Comparison of ENCODE assay signal across 8 mouse cellular contexts in the genomic region with DNA sequence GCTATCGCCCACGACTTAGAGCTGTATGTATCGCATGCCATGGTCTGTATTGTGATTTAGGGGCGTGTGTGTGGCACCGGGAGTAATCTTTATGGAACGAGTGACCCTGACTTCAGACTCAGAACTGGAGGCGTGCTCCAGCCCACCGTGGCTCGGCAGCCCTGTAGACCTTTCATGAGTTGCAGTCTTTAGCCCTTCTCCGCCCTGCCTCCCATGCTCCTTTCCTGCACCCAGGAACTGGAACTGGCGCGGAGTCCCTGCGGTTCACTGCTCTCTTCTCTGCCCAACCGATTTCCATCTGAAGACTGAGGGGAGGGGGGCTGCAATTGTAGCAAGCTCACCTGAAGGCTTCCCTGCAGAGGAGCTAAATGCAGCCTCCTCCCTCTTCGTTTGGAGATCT. TPM values are rescaled to one million over a fixed set of nuclear protein-coding genes. Genes with fewer than 3 reads are reported as not detected.
DNase-seq lines count a peak whose midpoint lies in the region; ATAC-seq and TF ChIP-seq lines count a peak whose summit lies in the region.

No protein-coding gene starts in this region.

- H3K27me3 ChIP-seq in embryonic facial prominence, embryonic 13.5 days: no peaks in the 10 kb centered on the region
- no peaks in the 10 kb centered on the region for H3K27me3 ChIP-seq in limb, embryonic 10.5 days (ENCODE audit: low read depth, poor library complexity, severe bottlenecking)
- H3K27me3 ChIP-seq in small intestine, adult 2 months (ENCODE audit: control insufficient read depth, insufficient read depth, low read length): no peaks in the 10 kb centered on the region

- H3K4me1 ChIP-seq in embryonic facial prominence, embryonic 13.5 days: peaks cover 18% of the 10 kb centered on the region
- peaks cover 28% of the 10 kb centered on the region for H3K4me1 ChIP-seq in limb, embryonic 10.5 days
- peaks cover 8% of the 10 kb centered on the region; the same call in 1 of the 2 replicates for H3K4me1 ChIP-seq in small intestine, adult 2 months (ENCODE audit: control insufficient read depth, insufficient read depth, insufficient read length, low read length)

- H3K36me3 ChIP-seq in embryonic facial prominence, embryonic 13.5 days: peaks cover 22% of the 10 kb centered on the region
- peaks cover 43% of the 10 kb centered on the region for H3K36me3 ChIP-seq in limb, embryonic 10.5 days
- H3K36me3 ChIP-seq in small intestine, adult 2 months (ENCODE audit: control insufficient read depth, insufficient read depth, low read length): peaks cover 15% of the 10 kb centered on the region

- H3K4me3 ChIP-seq in left cerebral cortex, adult 2 months: peak overlapping the region; percentile 84
- peak overlapping the region; percentile 97 for H3K4me3 ChIP-seq in embryonic facial prominence, embryonic 13.5 days
- peak overlapping the region; percentile 97 for H3K4me3 ChIP-seq in limb, embryonic 10.5 days
- H3K4me3 ChIP-seq in small intestine, adult 2 months (ENCODE audit: low read depth, low read length): peak overlapping the region; percentile 90

- ATAC-seq in embryonic facial prominence, embryonic 13.5 days (ENCODE audit: insufficient number of reproducible peaks, insufficient read depth, low FRiP score, low TSS enrichment, low read depth): no peak
- no peak for ATAC-seq in inflammation-experienced regulatory T-cells, adult 6 months
- no peak for ATAC-seq in erythroid progenitor cell, adult 5-6 weeks (replicated peaks; ENCODE audit: low FRiP score, poor library complexity, severe bottlenecking)

- H3K9ac ChIP-seq in embryonic facial prominence, embryonic 13.5 days: peak overlapping the region; percentile 86

- H3K9me3 ChIP-seq in embryonic facial prominence, embryonic 13.5 days: no peaks in the 10 kb centered on the region
- H3K9me3 ChIP-seq in limb, embryonic 10.5 days (replicated peaks): no peaks in the 10 kb centered on the region

- intact Hi-C loops in left cerebral cortex, adult 2 months (cut with DNase I): loop anchor here (2.0 kb wide), 2 partner anchors 34 to 170 kb away; no protein-coding TSS in a partner anchor

- peak overlapping the region; percentile 95 for H3K4me2 ChIP-seq in embryonic facial prominence, embryonic 13.5 days

- no peak for TF ChIP-seq CTCF in left cerebral cortex, adult 2 months (IDR thresholded peaks at IDR 0.05)
- no peak for TF ChIP-seq CTCF in small intestine, adult 2 months (IDR thresholded peaks at IDR 0.05; ENCODE audit: extremely low read depth, insufficient read length, insufficient replicate concordance, low read depth, low read length)

- H3K27ac ChIP-seq in left cerebral cortex, adult 2 months: peak overlapping the region; percentile 97
- H3K27ac ChIP-seq in embryonic facial prominence, embryonic 13.5 days: peak overlapping the region; percentile 87; the same call in 1 of the 2 replicates
- peak overlapping the region; percentile 84 for H3K27ac ChIP-seq in limb, embryonic 10.5 days
- peak overlapping the region; percentile 48; the same call in 1 of the 2 replicates for H3K27ac ChIP-seq in small intestine, adult 2 months (ENCODE audit: insufficient read depth, low read depth, low read length)

- no peak for DNase-seq in left cerebral cortex, adult 2 months (ENCODE audit: extremely low spot score in 1 of 2, low spot score in 2 of 2)
- DNase-seq in left cerebral cortex, adult 18-20 months (ENCODE audit: low spot score in 2 of 2): no peak
- DNase-seq in limb, embryonic 10.5 days (ENCODE audit: low spot score): no peak
- no peak for DNase-seq in retina, postnatal 1 day

- WGBS in embryonic facial prominence, embryonic 13.5 days: under 1% methylated on average over 15 of the region's 15 CpGs
- WGBS in limb, embryonic 10.5 days: under 1% methylated on average over 15 of the region's 15 CpGs
- WGBS in small intestine, adult 2 months: 1% methylated on average over 15 of the region's 15 CpGs

- no peak for TF ChIP-seq POLR2A in small intestine, adult 2 months (IDR thresholded peaks at IDR 0.05; ENCODE audit: low read depth, low read length)

RNA-seq across cellular contexts. Expression of a gene that starts 1.0 kb away (rescaled TPM):
- 10 to 100 TPM; 47.2 to 47.8 TPM for total RNA-seq in left cerebral cortex, adult 2 months (2021)
- 10 to 100 TPM; 49.5 to 51.2 TPM for total RNA-seq in left cerebral cortex, adult 18-20 months (2021)
- 30.0 and 30.4 TPM in 2 replicates for polyA plus RNA-seq in embryonic facial prominence, embryonic 13.5 days (2015; fragmentation: Nextera tagmentation; extraction: Ambion mirVana)
- polyA plus RNA-seq in limb, embryonic 10.5 days (2016; fragmentation: Nextera tagmentation; extraction: Ambion mirVana): 32.7 and 37.0 TPM in 2 replicates
- polyA plus RNA-seq in small intestine, adult 2 months (2012; rRNA removed): 22.3 and 32.6 TPM in 2 replicates
- under 1 TPM; 0.32 to 0.63 (median 0.44) TPM for polyA plus RNA-seq in inflammation-experienced regulatory T-cells, adult 6 months (2017; shearing (Covaris generic))
- 0.42 and 0.72 TPM in 2 replicates for total RNA-seq in erythroid progenitor cell, adult 5-6 weeks (2015; ENCODE audit: low replicate concordance)
- 0.51 TPM in 1 of 2 replicates, not detected in the other for total RNA-seq in erythroid progenitor cell, adult 5-6 weeks (2017; ENCODE audit: low replicate concordance)

RNA-seq across cellular contexts. Expression of a gene that starts 8.6 kb away (rescaled TPM):
- 10 to 100 TPM in 1 of 2 experiments, under 1 TPM in 1; 0.44 to 19.4 TPM for total RNA-seq in left cerebral cortex, adult 2 months (2021)
- total RNA-seq in left cerebral cortex, adult 18-20 months (2021): under 1 TPM; 0.77 to 0.84 TPM
- 0.22 and 1.5 TPM in 2 replicates for polyA plus RNA-seq in embryonic facial prominence, embryonic 13.5 days (2015; fragmentation: Nextera tagmentation; extraction: Ambion mirVana)
- polyA plus RNA-seq in limb, embryonic 10.5 days (2016; fragmentation: Nextera tagmentation; extraction: Ambion mirVana): not detected in 2 replicates
- polyA plus RNA-seq in small intestine, adult 2 months (2012; rRNA removed): 5.5 and 5.8 TPM in 2 replicates
- under 1 TPM in 1 of 3 experiments, not detected in 2; 0.93 TPM for polyA plus RNA-seq in inflammation-experienced regulatory T-cells, adult 6 months (2017; shearing (Covaris generic))
- total RNA-seq in erythroid progenitor cell, adult 5-6 weeks (2015; ENCODE audit: low replicate concordance): 1,234 and 1,375 TPM in 2 replicates
- 165 and 167 TPM in 2 replicates for total RNA-seq in erythroid progenitor cell, adult 5-6 weeks (2017; ENCODE audit: low replicate concordance)

RNA-seq across cellular contexts. Expression of a gene that starts 15.0 kb away (rescaled TPM):
- total RNA-seq in left cerebral cortex, adult 2 months (2021): 100 to 1,000 TPM; 341 to 349 TPM
- 100 to 1,000 TPM; 283 to 350 TPM for total RNA-seq in left cerebral cortex, adult 18-20 months (2021)
- polyA plus RNA-seq in embryonic facial prominence, embryonic 13.5 days (2015; fragmentation: Nextera tagmentation; extraction: Ambion mirVana): 44.1 and 47.8 TPM in 2 replicates
- polyA plus RNA-seq in limb, embryonic 10.5 days (2016; fragmentation: Nextera tagmentation; extraction: Ambion mirVana): 36.3 and 37.0 TPM in 2 replicates
- 117 and 134 TPM in 2 replicates for polyA plus RNA-seq in small intestine, adult 2 months (2012; rRNA removed)
- polyA plus RNA-seq in inflammation-experienced regulatory T-cells, adult 6 months (2017; shearing (Covaris generic)): 10 to 100 TPM; 43.1 to 73.3 (median 57.4) TPM
- 5.8 and 7.5 TPM in 2 replicates for total RNA-seq in erythroid progenitor cell, adult 5-6 weeks (2015; ENCODE audit: low replicate concordance)
- 3.7 and 7.2 TPM in 2 replicates for total RNA-seq in erythroid progenitor cell, adult 5-6 weeks (2017; ENCODE audit: low replicate concordance)

RNA-seq across cellular contexts. Expression of a gene that starts 43.6 kb away (rescaled TPM):
- 1,000 to 10,000 TPM; 1,259 to 1,310 TPM for total RNA-seq in left cerebral cortex, adult 2 months (2021)
- total RNA-seq in left cerebral cortex, adult 18-20 months (2021): 1,000 to 10,000 TPM; 1,236 to 1,244 TPM
- 31.9 and 32.4 TPM in 2 replicates for polyA plus RNA-seq in embryonic facial prominence, embryonic 13.5 days (2015; fragmentation: Nextera tagmentation; extraction: Ambion mirVana)
- 27.1 and 33.6 TPM in 2 replicates for polyA plus RNA-seq in limb, embryonic 10.5 days (2016; fragmentation: Nextera tagmentation; extraction: Ambion mirVana)
- polyA plus RNA-seq in small intestine, adult 2 months (2012; rRNA removed): 248 and 480 TPM in 2 replicates
- not detected for polyA plus RNA-seq in inflammation-experienced regulatory T-cells, adult 6 months (2017; shearing (Covaris generic))
- not detected in 2 replicates for total RNA-seq in erythroid progenitor cell, adult 5-6 weeks (2015; ENCODE audit: low replicate concordance)
- not detected in 2 replicates for total RNA-seq in erythroid progenitor cell, adult 5-6 weeks (2017; ENCODE audit: low replicate concordance)

RNA-seq across cellular contexts. Expression of a gene that starts 44.6 kb away (rescaled TPM):
- 10 to 100 TPM; 89.7 to 90.1 TPM for total RNA-seq in left cerebral cortex, adult 2 months (2021)
- total RNA-seq in left cerebral cortex, adult 18-20 months (2021): 10 to 100 TPM; 66.4 to 78.3 TPM
- polyA plus RNA-seq in embryonic facial prominence, embryonic 13.5 days (2015; fragmentation: Nextera tagmentation; extraction: Ambion mirVana): 48.6 and 54.2 TPM in 2 replicates
- polyA plus RNA-seq in limb, embryonic 10.5 days (2016; fragmentation: Nextera tagmentation; extraction: Ambion mirVana): 61.3 and 74.8 TPM in 2 replicates
- 121 and 275 TPM in 2 replicates for polyA plus RNA-seq in small intestine, adult 2 months (2012; rRNA removed)
- 10 to 100 TPM; 52.5 to 84.8 (median 55.5) TPM for polyA plus RNA-seq in inflammation-experienced regulatory T-cells, adult 6 months (2017; shearing (Covaris generic))
- total RNA-seq in erythroid progenitor cell, adult 5-6 weeks (2015; ENCODE audit: low replicate concordance): 65.4 and 90.1 TPM in 2 replicates
- 77.5 and 131 TPM in 2 replicates for total RNA-seq in erythroid progenitor cell, adult 5-6 weeks (2017; ENCODE audit: low replicate concordance)

Comparison
In these comparisons a context has a peak if more than half of its experiments do, and no peak if none do; other contexts are left out.
1. RNA of a gene that starts 1.0 kb away (polyA plus RNA-seq): 32.7 to 37.0 TPM in limb, embryonic 10.5 days, 22.3 to 32.6 TPM in small intestine, adult 2 months and 30.0 to 30.4 TPM in embryonic facial prominence, embryonic 13.5 days; 0.32 to 0.63 TPM in inflammation-experienced regulatory T-cells, adult 6 months; every median in the first group is over 10 times any median in the second.
2. Peak in every context shown above with its lines, with median percentiles within 50 percentile points of each other: H3K27ac ChIP-seq and H3K4me3 ChIP-seq.